Mouse (Mus musculus): ENCODE data around the gene Peli1.

The Peli1 gene

GRCm38 (mm10) chr11:21091067-21091427 lies at the start of gene Peli1:
Gene Peli1, plus strand, starts transcription at chr11:21091291.
- in situ Hi-C loops (cut with MseI, MboI): no loop called here

DNA sequence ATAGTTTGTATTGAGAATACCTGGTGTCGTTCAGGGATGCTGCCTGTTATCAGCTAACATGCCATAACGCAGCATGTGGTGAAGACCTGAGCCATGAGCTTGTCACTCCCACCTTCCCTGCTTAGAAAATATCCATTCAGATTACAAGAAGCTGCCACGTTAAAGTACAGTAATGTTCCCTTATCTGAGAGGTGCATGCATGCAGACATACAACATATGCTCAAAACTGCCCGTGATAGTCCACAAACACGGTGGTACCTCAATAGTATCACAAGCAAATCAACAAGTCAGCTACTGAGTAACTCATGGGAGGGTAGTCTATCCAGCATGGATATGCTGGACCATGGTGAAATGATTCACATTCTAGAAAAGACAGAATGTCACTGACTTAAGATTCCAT lies 48.5 kb upstream of the Peli1 start:
- in situ Hi-C loops (cut with MseI, MboI): no loop called here

DNA sequence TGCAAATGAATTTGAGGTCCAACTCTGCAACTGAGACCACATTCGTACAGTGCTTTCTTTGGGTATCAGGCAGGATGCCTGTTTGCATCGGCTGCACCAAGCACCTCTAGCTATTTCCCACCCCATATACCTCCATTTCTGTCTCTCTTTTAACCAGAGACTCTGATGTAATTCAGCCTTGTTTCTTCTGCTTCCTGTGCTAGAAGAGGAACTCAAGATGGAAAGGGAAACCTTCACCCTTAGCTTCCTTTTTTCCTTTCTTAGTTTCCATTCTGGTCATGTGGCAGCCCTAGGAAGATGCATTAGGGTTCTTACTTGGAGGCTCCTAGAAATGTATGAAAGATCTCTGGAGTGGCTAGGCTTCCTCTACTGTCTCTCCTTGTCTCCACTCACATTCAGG lies 44.9 kb upstream of the Peli1 start:
- in situ Hi-C loops (cut with MseI, MboI): no loop called here

- in situ Hi-C loops (cut with MseI, MboI): no loop called here
These were observed 43.2 kb upstream of the Peli1 start for GRCm38 (mm10) chr11:21047921-21048320.

- in situ Hi-C loops (cut with MseI, MboI): no loop called here
These were observed 39.4 kb upstream of the Peli1 start for GRCm38 (mm10) chr11:21051716-21052115.

- in situ Hi-C loops (cut with MseI, MboI): no loop called here
These were observed 36.5 kb upstream of the Peli1 start for GRCm38 (mm10) chr11:21054587-21054986.

GRCm38 (mm10) chr11:21056109-21056850 lies 34.8 kb upstream of the Peli1 start:
- in situ Hi-C loops (cut with MseI, MboI): no loop called here

- in situ Hi-C loops (cut with MseI, MboI): no loop called here
These were observed 33.3 kb upstream of the Peli1 start for GRCm38 (mm10) chr11:21057511-21058414.

DNA sequence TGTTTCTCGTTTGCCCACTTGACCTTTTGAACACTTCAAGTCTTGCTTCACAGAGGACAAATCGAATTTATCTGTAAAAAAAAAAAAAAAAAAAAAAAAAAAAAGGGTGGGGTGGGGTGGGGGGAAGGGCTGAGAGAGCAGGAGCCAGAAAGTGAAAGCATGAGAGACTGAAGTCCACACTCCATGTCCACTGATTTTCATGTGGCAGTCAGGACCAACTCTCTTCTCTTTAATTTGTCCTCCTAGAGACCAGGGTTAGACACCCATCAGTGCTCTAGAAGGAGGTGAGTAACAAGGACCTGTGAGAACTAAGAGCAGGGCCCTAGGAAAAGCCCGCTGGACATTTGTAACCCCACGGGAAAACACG lies 32.7 kb upstream of the Peli1 start:
- in situ Hi-C loops (cut with MseI, MboI): no loop called here

- in situ Hi-C loops (cut with MseI, MboI): no loop called here
These were observed 30.6 kb upstream of the Peli1 start for GRCm38 (mm10) chr11:21060386-21061074.

GRCm38 (mm10) chr11:21061075-21061403 lies 30.1 kb upstream of the Peli1 start:
- in situ Hi-C loops (cut with MseI, MboI): no loop called here

DNA sequence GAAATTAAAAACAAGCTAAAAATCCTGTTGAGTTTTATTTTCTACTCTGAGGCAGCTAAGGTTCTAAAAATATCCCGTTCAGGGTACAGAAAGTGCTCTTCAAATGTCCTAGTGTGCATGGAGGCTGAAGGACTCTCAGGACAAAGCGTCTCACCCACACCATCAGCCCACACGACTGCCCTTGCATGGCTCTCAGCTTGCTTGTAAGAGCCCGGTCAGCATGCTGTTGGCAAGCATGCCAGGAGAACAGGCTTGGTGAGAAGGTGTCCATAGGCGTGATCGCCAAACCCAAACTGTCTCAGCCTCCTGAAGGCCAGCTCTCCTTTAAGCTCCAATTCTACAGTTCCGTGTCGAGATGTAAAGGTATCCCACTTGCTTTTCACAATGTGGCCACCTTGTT lies 29.7 kb upstream of the Peli1 start:
- in situ Hi-C loops (cut with MseI, MboI): no loop called here

GRCm38 (mm10) chr11:21062071-21062470 lies 29.0 kb upstream of the Peli1 start:
- in situ Hi-C loops (cut with MseI, MboI): no loop called here

- in situ Hi-C loops (cut with MseI, MboI): no loop called here
These were observed 27.8 kb upstream of the Peli1 start for GRCm38 (mm10) chr11:21063271-21063670.

- in situ Hi-C loops (cut with MseI, MboI): no loop called here
These were observed 11.7 kb upstream of the Peli1 start for GRCm38 (mm10) chr11:21079400-21079799.

- in situ Hi-C loops (cut with MseI, MboI): no loop called here
These were observed 11.2 kb upstream of the Peli1 start for GRCm38 (mm10) chr11:21079851-21080362.

DNA sequence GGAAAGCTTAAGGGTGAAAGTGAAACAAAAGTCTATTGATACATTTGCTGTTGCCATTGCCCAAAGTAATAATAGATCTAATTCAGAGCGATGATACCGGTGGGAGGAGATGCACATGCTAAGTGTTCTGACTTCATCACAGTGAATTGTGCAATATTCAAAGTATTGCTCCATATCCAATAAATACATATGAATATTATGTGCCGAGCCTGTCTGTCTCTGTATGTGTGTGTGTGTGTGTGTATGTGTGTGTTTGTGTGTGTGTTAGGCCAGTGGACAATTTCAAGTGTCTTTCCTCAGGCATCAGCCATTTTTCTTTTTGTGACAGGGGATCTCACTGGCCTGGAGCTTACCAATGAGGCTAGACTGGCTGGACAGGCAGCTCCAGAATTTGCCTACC lies 9.9 kb upstream of the Peli1 start:
- in situ Hi-C loops (cut with MseI, MboI): no loop called here

GRCm38 (mm10) chr11:21082711-21083110 lies 8.4 kb upstream of the Peli1 start:
- in situ Hi-C loops (cut with MseI, MboI): no loop called here

GRCm38 (mm10) chr11:21088356-21088755 lies 2.7 kb upstream of the Peli1 start:
- in situ Hi-C loops (cut with MseI, MboI): no loop called here

DNA sequence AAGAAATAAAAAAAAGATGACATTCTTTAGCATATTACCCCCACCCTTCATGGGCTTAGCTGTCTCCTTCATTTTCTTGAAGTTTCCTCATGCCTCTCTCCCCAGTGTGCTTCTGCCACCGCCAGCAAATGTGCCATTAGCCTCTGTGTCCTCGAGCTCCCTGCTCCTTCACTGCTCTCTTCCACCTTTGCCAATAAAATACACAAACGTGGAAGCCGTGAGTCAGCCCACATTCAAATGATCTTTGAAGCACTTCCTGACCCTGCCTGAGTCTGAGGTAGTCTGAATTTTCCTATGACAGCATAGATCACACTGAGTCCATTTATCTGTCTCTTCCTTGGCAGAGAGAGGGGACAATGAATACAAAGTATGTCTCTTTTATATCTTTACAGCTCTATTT lies 1.5 kb upstream of the Peli1 start:
- in situ Hi-C loops (cut with MseI, MboI): no loop called here

DNA sequence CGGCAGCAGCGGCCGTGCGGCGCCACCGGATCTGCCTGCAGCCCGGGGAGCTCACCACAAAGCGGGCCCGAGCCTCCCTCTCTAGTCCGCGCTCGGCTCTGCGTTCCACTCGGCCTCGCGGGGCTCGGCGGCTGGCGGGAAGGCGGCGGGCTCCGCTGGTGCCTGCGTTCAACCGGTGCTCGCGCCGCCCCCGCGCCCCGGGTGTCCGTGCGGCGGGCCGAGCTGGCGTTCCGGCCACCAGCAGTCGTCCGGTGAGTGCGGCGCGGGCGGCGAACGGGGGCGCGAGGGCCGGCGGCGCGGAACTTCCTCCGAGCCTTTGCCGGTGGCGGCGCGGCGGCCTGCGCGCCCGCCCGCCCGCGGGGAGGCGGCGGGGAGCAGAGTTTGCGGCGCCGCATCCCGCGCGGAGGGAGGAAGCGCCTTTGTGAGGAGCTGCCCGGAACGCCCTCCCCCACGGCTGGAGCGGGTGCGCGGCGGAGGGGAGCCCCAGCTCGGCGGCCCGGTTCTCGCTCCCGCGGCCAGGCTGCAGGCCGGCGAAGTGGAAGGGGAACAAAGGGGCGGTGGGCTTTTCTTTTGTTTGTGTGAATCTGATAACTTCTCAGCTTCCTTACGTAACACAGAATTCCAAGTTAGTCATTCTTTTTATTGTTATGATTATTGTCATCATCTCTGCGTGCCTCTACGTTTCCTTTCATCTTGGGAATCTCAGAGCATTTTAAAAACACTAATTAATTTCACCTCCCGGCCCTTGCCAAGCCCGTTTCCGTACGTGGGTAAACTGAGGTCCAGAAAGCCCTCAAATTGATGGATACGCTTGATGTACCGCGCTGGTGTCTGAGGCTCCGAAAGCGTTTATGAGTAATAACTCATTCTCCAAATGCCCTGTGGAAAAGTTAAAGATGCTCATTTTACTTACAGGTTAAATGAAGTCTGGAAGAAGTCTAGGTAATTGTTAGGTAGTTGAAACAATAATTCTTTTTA lies 626 bp downstream of the Peli1 start:
- in situ Hi-C loops (cut with MseI, MboI): no loop called here

Data from mouse trophoblast stem cell (cell line).